Comparison of ENCODE assay signal across 8 mouse cellular contexts in genomic region chr10:50894170-50894991, GRCm38 (mm10). TPM values are rescaled to one million over a fixed set of nuclear protein-coding genes. Genes with fewer than 3 reads are reported as not detected.
A peak's percentile ranks its signal among the peaks of the same experiment; 100 is the strongest.
DNase-seq lines count a peak whose midpoint lies in the region; ATAC-seq and TF ChIP-seq lines count a peak whose summit lies in the region.

Gene Sim1, plus strand, starts transcription at chr10:50894754.

- no peak for TF ChIP-seq CTCF in cerebellum, adult 2 months (IDR thresholded peaks at IDR 0.05; ENCODE audit: borderline replicate concordance, insufficient read depth, low read depth, low read length)

- H3K4me3 ChIP-seq in cerebellum, adult 2 months (replicated peaks; ENCODE audit: insufficient read depth, low read depth, low read length): peak within 1 kb of the TSS; percentile 12
- peak within 1 kb of the TSS; percentile 48 for H3K4me3 ChIP-seq in intestine, embryonic 16.5 days (ENCODE audit: low read length)
- H3K4me3 ChIP-seq in liver, embryonic 16.5 days (ENCODE audit: low read depth, low read length): peak within 1 kb of the TSS; percentile 45
- H3K4me3 ChIP-seq in neural tube, embryonic 14.5 days (ENCODE audit: low read depth, low read length): peak within 1 kb of the TSS; percentile 33

- no peak for TF ChIP-seq POLR2A in cerebellum, adult 2 months (IDR thresholded peaks at IDR 0.05; ENCODE audit: borderline replicate concordance, insufficient read depth, low read length)

- no peaks in the 10 kb centered on the region; the same call in 1 of the 2 replicates for H3K4me1 ChIP-seq in cerebellum, adult 2 months (ENCODE audit: control insufficient read depth, insufficient read depth, low read length)
- H3K4me1 ChIP-seq in intestine, embryonic 16.5 days (ENCODE audit: control insufficient read depth, insufficient read depth, low read length): peaks cover 11% of the 10 kb centered on the region
- no peaks in the 10 kb centered on the region; the same call in none of the 2 replicates for H3K4me1 ChIP-seq in liver, embryonic 16.5 days (ENCODE audit: control insufficient read depth, low read depth, low read length)
- H3K4me1 ChIP-seq in neural tube, embryonic 14.5 days (ENCODE audit: control insufficient read depth, insufficient read depth, low read length): peaks cover 3% of the 10 kb centered on the region; the same call in 1 of the 2 replicates

- H3K4me2 ChIP-seq in intestine, embryonic 16.5 days (ENCODE audit: low read depth, low read length): peak within 1 kb of the TSS; percentile 74
- peak within 1 kb of the TSS; percentile 62 for H3K4me2 ChIP-seq in liver, embryonic 16.5 days (ENCODE audit: low read depth, low read length)
- peak within 1 kb of the TSS; percentile 64 for H3K4me2 ChIP-seq in neural tube, embryonic 14.5 days (ENCODE audit: low read depth, low read length)

- 1% methylated on average over 62 of the region's 62 CpGs for WGBS in cerebellum, adult 2 months
- under 1% methylated on average over 61 of the region's 62 CpGs for WGBS in intestine, embryonic 16.5 days
- under 1% methylated on average over 60 of the region's 62 CpGs for WGBS in liver, embryonic 16.5 days (ENCODE audit: insufficient replicate concordance)
- WGBS in neural tube, embryonic 14.5 days: under 1% methylated on average over 61 of the region's 62 CpGs

- no peaks in the 10 kb centered on the region for H3K9me3 ChIP-seq in intestine, embryonic 16.5 days (ENCODE audit: control insufficient read depth, low read length)
- no peaks in the 10 kb centered on the region for H3K9me3 ChIP-seq in liver, embryonic 16.5 days (replicated peaks; ENCODE audit: control insufficient read depth, low read length)
- no peaks in the 10 kb centered on the region for H3K9me3 ChIP-seq in neural tube, embryonic 14.5 days (ENCODE audit: control insufficient read depth, low read length)

- H3K9ac ChIP-seq in intestine, embryonic 16.5 days (ENCODE audit: low read depth, low read length): no peak within 1 kb of the TSS
- H3K9ac ChIP-seq in liver, embryonic 16.5 days (ENCODE audit: low read depth, low read length): no peak within 1 kb of the TSS
- H3K9ac ChIP-seq in neural tube, embryonic 14.5 days (replicated peaks; ENCODE audit: low read depth, low read length): no peak within 1 kb of the TSS

- peak; percentile 54 for DNase-seq in right cerebral cortex, postnatal 14 days
- no peak for DNase-seq in right cerebral cortex, postnatal 36 days (ENCODE audit: low spot score in 2 of 2)
- DNase-seq in cerebellum, adult 2 months: peak; percentile 43 to 54
- DNase-seq in forelimb bud, embryonic 11.5 days (ENCODE audit: low read depth, low spot score): peak; percentile 93
- no peak for DNase-seq in urinary bladder, postnatal 4 days (ENCODE audit: low spot score in 2 of 2)

- no peak within 1 kb of the TSS for H3K27ac ChIP-seq in cerebellum, adult 2 months (ENCODE audit: insufficient read depth, low read length)
- H3K27ac ChIP-seq in intestine, embryonic 16.5 days (ENCODE audit: low read length): no peak within 1 kb of the TSS
- no peak within 1 kb of the TSS for H3K27ac ChIP-seq in liver, embryonic 16.5 days (ENCODE audit: low read length)
- no peak within 1 kb of the TSS for H3K27ac ChIP-seq in neural tube, embryonic 14.5 days (ENCODE audit: low read depth, low read length)

- ATAC-seq in intestine, embryonic 16.5 days: peak; percentile 89
- ATAC-seq in liver, embryonic 16.5 days (ENCODE audit: low read depth): peak; percentile 74
- peak; percentile 96 for ATAC-seq in neural tube, embryonic 14.5 days (ENCODE audit: low read depth)

- peaks cover 16% of the 10 kb centered on the region; the same call in 1 of the 2 replicates for H3K27me3 ChIP-seq in cerebellum, adult 2 months (ENCODE audit: control insufficient read depth, insufficient read depth, low read length)
- peaks cover 61% of the 10 kb centered on the region for H3K27me3 ChIP-seq in intestine, embryonic 16.5 days (replicated peaks; ENCODE audit: control insufficient read depth, insufficient read depth, low read length)
- H3K27me3 ChIP-seq in liver, embryonic 16.5 days (ENCODE audit: control insufficient read depth, insufficient read depth, low read depth, low read length): peaks cover 84% of the 10 kb centered on the region
- H3K27me3 ChIP-seq in neural tube, embryonic 14.5 days (ENCODE audit: control insufficient read depth, insufficient read depth, low read length): peaks cover 66% of the 10 kb centered on the region

- H3K36me3 ChIP-seq in intestine, embryonic 16.5 days (ENCODE audit: control insufficient read depth, insufficient read depth, low read length): no peaks in the 10 kb centered on the region
- no peaks in the 10 kb centered on the region for H3K36me3 ChIP-seq in liver, embryonic 16.5 days (ENCODE audit: control insufficient read depth, insufficient read depth)
- H3K36me3 ChIP-seq in neural tube, embryonic 14.5 days (ENCODE audit: control insufficient read depth, insufficient read depth, low read length): no peaks in the 10 kb centered on the region

RNA-seq across cellular contexts. Expression of gene Sim1, which starts in this region (rescaled TPM):
- not detected in 2 replicates for polyA plus RNA-seq in cerebellum, adult 2 months (2012; rRNA removed)
- 0.02 TPM in 1 of 2 replicates, not detected in the other for polyA plus RNA-seq in intestine, embryonic 16.5 days (2015; fragmentation: Nextera tagmentation; extraction: Ambion mirVana)
- not detected in 2 replicates for polyA plus RNA-seq in liver, embryonic 16.5 days (2015; fragmentation: Nextera tagmentation; extraction: Ambion mirVana)
- polyA plus RNA-seq in neural tube, embryonic 14.5 days (2014; fragmentation: Nextera tagmentation; extraction: Ambion mirVana): 1.8 and 2.0 TPM in 2 replicates

Comparison
In these comparisons a context has a peak if more than half of its experiments do, and no peak if none do; other contexts are left out.
1. DNase-seq: peak in right cerebral cortex, postnatal 14 days (single experiment) and forelimb bud, embryonic 11.5 days (single experiment); none in right cerebral cortex, postnatal 36 days (0 of 2) and urinary bladder, postnatal 4 days (0 of 2).
2. Peak in DNase-seq and H3K4me3 ChIP-seq in cerebellum, adult 2 months; RNA of the gene not detected or under 1 TPM.
3. Peak in ATAC-seq, H3K4me3 ChIP-seq and H3K4me2 ChIP-seq in intestine, embryonic 16.5 days; RNA of the gene not detected or under 1 TPM.
4. Peak in ATAC-seq, H3K4me3 ChIP-seq and H3K4me2 ChIP-seq in liver, embryonic 16.5 days; RNA of the gene not detected or under 1 TPM.
5. Peak in every context shown above with its lines, with median percentiles within 50 percentile points of each other: H3K4me3 ChIP-seq, ATAC-seq and H3K4me2 ChIP-seq.